Mouse (Mus musculus): ENCODE results near the gene Nop53.

DNA sequence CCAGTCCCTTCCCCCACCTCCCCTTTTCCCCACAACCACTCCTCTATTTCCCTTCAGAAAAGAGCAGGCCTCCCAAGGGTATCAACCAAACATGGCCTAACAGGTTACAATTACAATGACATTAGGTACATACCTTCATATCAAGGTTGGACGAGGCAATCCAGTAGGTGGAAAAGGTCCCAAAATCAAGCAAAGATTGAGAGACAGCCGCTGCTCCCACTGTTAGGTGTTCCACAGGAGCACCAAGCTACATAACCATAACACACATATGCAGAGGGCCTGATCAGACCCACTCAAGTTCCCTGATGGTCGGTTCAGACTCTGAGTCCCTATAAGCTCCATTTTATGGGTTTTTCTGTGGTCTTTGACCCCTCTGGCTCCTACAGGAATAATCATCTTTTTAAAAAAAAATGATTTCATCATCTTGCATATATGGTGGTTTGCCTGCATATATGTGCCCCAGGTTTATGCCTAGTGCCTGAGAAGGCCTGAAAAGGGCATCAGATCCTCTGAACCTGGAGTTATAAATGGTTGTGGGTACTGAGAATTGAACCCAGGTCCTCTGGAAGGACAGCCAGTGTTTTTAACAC lies 29.6 kb downstream of the Nop53 start:
- no peak for TF ChIP-seq POLR2A (IDR thresholded peaks at IDR 0.05; ENCODE audit: extremely low read depth, insufficient read depth, low read length)
- TF ChIP-seq CTCF (IDR thresholded peaks at IDR 0.05; ENCODE audit: extremely low read depth, insufficient read depth, low read length): no peak

All from cortical plate, adult 2 months (tissue).